Mouse (Mus musculus): ENCODE measurements around the gene C4bp.
"Not testable (repeated sequence)": the region's sequence is repeated elsewhere in the genome, so short reads cannot be mapped to it uniquely, and the experiment has no call there.

The C4bp gene

DNA sequence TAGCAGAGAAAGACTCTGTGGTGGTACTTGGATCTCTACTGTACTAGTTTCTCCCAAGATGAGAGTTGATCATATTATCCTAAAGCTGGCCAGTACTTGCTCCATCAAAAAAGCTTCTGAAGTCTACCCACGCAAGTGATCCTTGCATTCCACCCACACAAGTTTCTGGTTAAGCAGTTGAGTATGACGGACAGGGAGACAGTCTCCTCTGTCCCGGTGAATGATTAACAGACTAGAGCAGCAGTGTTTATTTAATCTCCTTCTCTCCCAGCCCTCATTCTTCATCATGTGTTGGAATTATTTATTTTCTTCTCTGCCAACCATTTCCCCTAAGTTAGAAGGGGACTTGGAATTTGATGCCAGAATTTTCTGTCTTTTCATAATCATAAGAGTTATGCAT lies at the start of gene C4bp:
Gene C4bp (minus strand): TSS at position 179 of the 400 bp plus-strand sequence.
- DNase-seq (ENCODE audit: low spot score) = no peak

GRCm38 (mm10) chr1:130710283-130711080 lies 49.0 kb upstream of the C4bp start:
- no peak for DNase-seq (ENCODE audit: low spot score)

DNA sequence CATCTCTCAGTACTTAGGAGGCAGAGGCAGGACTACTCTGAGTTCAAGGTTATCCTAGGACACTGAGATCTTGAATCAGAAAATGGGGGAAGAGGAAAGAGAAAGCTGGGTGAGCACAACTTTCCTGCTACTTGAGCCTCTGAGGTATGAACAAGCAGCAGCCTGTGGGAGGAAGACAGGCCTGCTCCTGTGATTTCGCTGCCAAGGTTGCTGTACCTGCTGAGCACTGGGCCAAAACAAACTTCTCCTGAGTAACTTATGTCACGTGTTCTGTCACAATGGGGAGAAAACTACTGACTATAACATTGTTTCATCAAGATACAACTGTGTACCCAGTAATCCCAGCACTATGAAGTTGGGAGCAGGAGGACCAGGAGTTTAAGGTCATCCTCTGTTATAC lies 42.2 kb upstream of the C4bp start:
- DNase-seq (ENCODE audit: low spot score) = no peak

- no peak for DNase-seq (ENCODE audit: low spot score)
These were observed 40.5 kb upstream of the C4bp start for GRCm38 (mm10) chr1:130701976-130702375.

GRCm38 (mm10) chr1:130699937-130700633 lies 38.7 kb upstream of the C4bp start:
- no peak for DNase-seq (ENCODE audit: low spot score)

GRCm38 (mm10) chr1:130698601-130699000 lies 37.2 kb upstream of the C4bp start:
- no peak for DNase-seq (ENCODE audit: low spot score)

DNA sequence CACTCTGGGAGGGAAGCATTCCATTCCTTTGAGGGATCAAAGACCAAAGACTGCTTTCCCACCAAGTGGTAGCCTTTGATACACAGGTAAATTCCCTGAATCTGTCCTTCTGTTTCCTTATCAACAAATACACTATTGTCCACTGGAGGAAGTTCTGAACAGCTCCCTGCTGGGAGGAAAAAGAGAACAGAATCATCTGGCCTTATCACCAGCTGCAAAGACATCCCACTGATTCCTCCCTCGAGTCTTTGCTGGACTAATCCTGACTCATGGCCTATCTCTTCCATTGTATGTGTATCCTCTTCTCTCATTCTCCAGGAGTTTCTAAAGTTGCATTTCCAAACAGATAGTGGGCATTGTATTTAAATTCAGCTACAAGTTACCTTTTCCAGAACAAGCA lies 22.5 kb upstream of the C4bp start:
- DNase-seq (ENCODE audit: low spot score) = no peak

GRCm38 (mm10) chr1:130681656-130682413 lies 20.4 kb upstream of the C4bp start:
- DNase-seq (ENCODE audit: low spot score) = no peak

DNA sequence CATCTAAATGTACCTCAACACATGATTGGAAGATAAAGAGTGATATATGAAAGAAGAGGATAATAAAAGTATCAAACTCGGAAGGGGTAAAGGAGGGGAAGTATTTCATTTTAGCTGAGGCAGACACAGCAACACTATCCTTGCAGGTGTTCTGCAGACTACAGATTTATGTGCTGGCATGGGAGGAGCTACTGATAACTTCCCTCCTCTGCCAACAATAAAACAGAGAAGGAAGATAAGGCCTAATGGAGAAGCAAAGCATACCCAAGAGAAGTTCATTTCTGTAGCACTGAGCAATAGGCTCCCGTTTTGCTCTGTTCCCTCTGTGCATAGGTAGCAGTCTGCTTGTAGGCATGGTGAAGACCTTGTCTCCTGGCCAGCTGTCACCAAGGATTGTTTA lies 19.6 kb upstream of the C4bp start:
- no peak for DNase-seq (ENCODE audit: low spot score)

DNA sequence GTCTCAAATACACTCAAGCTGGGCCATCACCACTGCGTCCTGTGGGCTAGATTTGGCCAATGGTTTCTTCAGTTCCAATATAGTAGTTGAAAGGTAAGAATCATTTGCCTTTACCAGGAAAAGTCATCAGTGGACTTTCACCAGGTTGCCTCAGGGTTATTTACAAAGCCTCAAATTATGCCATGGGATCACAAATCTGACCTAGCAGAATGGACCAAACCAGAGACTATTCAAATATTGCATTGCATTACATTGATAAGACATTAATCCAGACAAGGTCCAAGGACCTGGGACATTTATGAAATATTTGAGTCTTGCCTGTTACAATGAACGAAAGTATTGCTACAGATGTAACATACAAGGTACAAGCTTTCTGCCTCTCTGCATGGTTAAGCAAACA lies 17.1 kb upstream of the C4bp start:
- DNase-seq (ENCODE audit: low spot score) = no peak

GRCm38 (mm10) chr1:130663576-130663975 lies 2.1 kb upstream of the C4bp start:
- DNase-seq (ENCODE audit: low spot score) = not testable (repeated sequence)

DNA sequence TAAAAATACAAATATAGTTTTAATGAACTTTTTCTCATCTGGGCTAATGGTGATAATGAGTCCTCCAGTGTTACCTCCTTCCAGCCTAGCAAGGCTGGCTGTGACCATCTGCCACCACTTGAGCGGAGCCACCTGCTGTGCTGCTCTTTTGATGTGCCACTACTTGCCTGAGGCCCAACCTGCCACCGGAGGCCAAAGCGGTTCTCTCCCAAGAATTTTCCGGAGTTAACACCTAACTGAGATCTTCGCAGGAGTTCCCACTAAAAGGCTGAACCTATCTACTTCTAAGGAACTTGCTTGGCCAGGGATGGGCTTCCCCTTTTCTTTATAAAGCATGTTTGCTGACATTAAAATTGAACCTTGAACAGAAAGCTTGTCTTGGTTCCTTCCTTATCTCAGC lies 1.8 kb downstream of the C4bp start:
- DNase-seq (ENCODE audit: low spot score) = not testable (repeated sequence)

DNA sequence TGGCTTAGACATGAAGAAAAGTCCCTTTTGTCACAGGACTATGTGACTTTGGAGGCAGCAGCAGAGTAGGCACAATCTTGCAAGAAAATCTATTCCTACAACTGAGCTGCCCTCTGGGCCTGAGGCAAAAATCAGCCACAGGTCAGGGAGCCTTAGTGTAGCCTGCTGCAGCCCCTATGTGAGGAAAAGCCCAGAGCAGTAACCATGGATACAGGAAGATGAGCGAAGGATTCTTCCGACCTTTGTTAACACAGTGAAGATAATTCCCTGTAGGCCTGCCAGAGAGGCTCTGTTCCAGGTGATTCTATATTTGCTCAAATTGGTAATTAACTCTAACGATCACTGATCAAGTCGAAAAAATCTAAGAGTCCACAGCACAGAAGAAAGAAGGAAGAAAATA lies 17.3 kb downstream of the C4bp start:
- no peak for DNase-seq (ENCODE audit: low spot score)

DNA sequence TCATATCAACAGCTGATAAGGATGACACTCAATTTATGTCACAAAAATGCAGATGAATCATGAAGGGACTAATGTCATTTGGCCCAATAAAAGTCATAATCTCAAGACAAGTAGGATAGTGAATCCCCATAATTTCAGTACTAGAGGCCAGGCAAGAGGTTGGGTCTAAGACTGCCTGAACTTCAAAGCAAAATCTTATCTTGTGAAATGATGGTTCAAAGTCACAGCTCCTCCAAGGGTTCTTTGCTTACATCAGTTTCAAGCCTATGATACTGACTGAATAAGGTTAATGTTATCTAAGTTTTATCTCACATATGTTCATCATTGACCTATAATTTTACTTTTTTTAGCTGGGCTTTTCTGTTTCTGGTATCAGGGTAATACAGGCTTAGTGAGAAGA lies 20.5 kb downstream of the C4bp start:
- DNase-seq (ENCODE audit: low spot score) = no peak

DNA sequence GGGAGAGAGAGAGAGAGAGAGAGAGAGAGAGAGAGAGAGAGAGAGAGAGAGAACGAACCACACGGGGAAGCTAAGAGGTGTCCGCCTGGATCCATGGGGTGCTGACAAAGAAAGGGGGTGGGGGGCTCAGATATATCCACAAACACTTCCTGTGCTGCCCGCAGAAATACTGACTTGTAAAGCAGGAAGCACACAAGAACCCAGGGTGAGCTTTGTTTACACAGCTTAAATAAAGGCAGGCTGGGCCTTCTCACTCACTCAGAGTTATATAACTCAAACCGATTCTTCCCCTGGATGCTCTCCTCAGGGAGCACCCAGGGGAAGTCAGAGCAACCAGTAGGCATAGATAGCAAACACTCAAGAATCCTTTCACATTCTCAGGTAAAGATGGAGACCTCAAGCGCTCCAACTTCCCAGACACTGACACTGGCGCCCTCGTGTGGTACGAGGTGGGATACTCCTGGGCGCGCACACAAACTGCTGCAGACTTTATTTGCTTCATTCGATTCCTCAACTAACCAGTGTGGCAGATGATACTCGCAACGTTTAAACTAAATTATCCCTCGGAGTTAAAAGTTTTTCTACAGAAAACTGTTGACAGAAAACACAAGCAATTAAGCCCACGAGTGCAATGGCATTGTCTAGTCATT lies 27.5 kb downstream of the C4bp start:
- peak; percentile 30 for DNase-seq (ENCODE audit: low spot score)

- DNase-seq (ENCODE audit: low spot score) = no peak
These were observed 28.1 kb downstream of the C4bp start for GRCm38 (mm10) chr1:130633316-130633715.

DNA sequence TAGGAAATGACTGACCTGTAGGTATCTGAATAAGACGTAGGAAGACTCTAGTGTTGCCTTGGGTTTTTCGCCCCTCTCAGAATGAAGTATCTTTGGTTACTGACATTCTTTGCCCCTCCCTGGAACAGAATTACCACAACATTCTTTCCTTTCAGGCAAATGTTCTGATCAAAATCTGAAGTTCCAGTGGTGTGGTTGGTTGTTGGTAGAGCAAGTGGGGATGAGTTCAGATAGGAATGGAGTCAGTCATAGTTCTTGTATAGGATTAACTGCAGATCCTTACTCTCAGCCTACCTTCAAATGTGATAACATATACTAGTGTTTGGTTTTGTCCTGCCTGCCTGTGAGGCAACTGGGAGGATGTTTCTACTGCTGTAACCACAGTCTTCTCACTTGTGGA lies 31.9 kb downstream of the C4bp start, which contains the start of gene Zp3r:
Gene Zp3r (minus strand): TSS at position 101 of the 400 bp plus-strand sequence.
- DNase-seq (ENCODE audit: low spot score) = no peak

GRCm38 (mm10) chr1:130596291-130596690 lies 65.1 kb downstream of the C4bp start:
- DNase-seq (ENCODE audit: low spot score) = no peak

- no peak for DNase-seq (ENCODE audit: low spot score)
These were observed 72.8 kb downstream of the C4bp start for GRCm38 (mm10) chr1:130588659-130589058.

Data from ovary, postnatal 10 days (tissue).